Mouse (Mus musculus): ENCODE measurements around the gene Ddb2.
A peak's percentile ranks its signal among the peaks of the same experiment; 100 is the strongest.

Ddb2 gene

GRCm38 (mm10) chr2:91236601-91237510, at the start of gene Ddb2:
TSS of gene Ddb2 (minus strand) at chr2:91236982.
- DNase-seq (ENCODE audit: low read depth): peak; percentile 98

- DNase-seq (ENCODE audit: low read depth): peak; percentile 65
Measured at GRCm38 (mm10) chr2:91285885-91286505, 49.2 kb upstream of the Ddb2 start.

GRCm38 (mm10) chr2:91284375-91285199, 47.8 kb upstream of the Ddb2 start:
- DNase-seq (ENCODE audit: low read depth): peak; percentile 29

- DNase-seq (ENCODE audit: low read depth): no peak
Measured at GRCm38 (mm10) chr2:91283972-91284371, 47.2 kb upstream of the Ddb2 start.

DNA sequence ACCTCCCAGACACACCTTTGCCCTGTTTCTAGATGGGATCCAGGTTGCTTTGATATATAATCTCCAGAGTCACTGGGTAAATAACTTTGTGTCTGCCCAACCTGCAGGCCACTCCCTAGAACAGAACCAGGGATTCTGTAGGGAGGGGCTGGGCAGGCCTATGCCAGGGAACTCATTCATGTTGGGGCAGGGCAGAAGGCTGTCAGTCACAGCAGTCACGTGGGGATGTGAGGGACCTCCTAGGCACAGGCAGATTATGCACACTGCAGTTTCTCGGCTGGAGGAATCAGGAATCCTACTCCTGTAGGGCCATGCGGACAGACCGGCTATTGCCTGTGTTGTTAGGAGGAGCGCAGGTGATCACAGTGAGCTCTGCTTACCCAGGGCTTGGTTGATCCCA, 44.6 kb upstream of the Ddb2 start:
- no peak for DNase-seq (ENCODE audit: low read depth)

- DNase-seq (ENCODE audit: low read depth): no peak
Measured at GRCm38 (mm10) chr2:91279372-91279755, 42.6 kb upstream of the Ddb2 start.

GRCm38 (mm10) chr2:91278749-91279371, 42.1 kb upstream of the Ddb2 start:
- no peak for DNase-seq (ENCODE audit: low read depth)

DNA sequence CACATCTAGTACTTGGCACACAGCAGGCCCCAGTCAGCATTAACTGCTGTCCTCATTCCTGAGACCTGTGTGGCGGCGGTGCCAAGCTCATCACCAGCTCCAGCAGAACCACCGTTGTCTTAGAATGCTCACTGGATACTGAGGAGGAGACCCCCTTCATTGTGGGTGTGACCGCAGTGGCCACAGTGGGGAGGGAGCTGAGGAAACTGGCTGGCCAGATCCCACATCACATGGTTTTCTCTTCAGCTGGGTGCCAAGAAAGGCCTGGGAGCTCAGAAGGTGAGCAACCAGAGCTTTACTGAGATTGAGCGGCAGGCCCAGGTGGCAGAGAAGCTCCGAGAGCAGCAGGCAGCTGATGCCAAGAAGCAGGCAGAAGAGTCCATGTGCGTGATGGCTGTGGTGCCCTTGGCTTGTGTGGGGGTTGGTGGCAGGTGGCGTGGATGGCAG, 32.9 kb upstream of the Ddb2 start:
- no peak for DNase-seq (ENCODE audit: low read depth)

GRCm38 (mm10) chr2:91268706-91269105, 31.9 kb upstream of the Ddb2 start:
- no peak for DNase-seq (ENCODE audit: low read depth)

DNA sequence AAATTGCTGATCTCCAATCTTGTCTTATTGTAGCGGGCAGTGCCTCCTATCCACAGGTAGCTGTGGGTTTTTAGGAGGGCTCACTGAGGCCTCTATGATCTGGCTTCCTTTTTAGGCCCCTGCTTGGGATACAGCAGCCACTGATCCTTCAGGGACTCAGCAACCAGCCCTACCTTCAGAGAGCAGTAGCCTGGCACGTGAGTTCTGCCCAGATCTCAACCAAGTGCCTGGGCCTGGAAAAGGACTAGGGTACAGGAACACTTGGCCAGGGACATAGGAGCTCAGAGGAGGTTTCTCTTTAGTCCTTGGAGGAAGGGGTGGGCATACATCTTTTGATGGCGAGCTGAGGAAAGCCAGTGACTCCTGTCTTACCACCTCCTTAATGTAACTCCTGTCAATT, 31.3 kb upstream of the Ddb2 start:
- no peak for DNase-seq (ENCODE audit: low read depth)

DNA sequence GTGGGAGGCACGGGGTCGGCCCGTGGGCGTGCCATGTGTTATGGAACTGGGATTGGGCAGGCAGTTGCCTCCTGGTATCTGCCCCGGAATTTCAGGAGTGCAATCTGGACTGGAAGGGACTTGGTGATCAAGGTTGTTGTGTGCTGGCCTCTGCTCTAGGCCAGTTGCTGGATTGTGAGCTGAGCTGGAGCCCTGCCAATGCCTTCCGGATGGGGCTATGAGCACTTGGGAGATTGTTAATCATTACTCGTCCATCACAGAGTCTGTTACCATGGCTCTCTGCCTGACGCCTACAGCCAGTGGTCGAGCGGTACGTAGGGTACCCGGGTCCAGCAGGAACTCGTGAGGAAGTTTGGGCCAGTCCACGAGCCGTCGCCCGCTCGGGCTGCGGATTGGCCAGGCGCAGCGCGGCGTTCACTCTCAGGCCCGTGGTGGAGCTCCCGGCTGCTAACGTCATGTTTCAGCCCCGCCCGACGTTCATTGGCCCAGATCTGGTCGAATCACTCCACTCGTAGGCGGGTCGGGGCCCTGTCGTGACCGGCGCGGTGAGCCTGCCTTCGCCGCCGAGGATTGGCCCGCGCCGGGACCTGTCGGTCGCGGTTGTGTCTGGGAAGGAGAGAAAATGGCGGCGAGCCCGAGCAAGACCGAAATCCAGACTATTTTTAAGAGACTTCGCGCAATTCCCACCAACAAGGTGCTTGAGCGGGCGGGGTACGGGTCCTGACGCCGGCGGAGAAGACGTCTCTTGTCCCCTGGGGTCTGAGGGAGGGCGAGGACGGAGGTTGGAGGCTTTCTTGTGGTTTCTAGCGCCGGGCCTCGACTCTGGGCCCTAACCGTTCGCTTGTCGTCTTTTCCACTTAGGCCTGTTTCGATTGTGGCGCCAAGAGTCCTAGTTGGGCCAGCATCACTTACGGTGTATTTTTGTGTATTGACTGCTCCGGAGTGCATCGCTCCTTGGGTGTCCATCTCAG, 28.2 kb upstream of the Ddb2 start, which contains the start of gene Arfgap2:
Gene Arfgap2 (plus strand): TSS at position 264 of the 971 bp plus-strand sequence.
- peak; percentile 96 for DNase-seq (ENCODE audit: low read depth)

GRCm38 (mm10) chr2:91263692-91264660, 27.2 kb upstream of the Ddb2 start:
- no peak for DNase-seq (ENCODE audit: low read depth)

- no peak for DNase-seq (ENCODE audit: low read depth)
Measured at GRCm38 (mm10) chr2:91259493-91259892, 22.7 kb upstream of the Ddb2 start.

DNA sequence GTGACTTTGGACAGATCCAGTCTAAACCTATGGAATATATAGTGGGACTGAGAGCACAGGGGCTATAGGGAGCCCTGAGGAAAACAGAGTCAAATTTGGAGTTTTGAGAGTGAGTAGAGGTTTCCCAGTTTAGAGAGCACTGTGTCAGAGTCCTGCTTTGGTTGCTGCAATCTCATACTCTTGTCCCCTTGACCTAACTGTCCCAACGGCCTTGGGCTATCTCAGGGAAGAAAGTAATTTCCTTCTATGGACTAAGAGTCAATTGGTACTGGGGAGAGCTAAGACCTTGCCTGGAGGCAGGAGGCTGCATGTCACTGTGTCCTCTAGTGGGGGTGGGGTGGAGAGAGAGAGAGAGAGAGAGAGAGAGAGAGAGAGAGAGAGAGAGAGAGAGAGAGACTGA, 22.0 kb upstream of the Ddb2 start:
- DNase-seq (ENCODE audit: low read depth): no peak

GRCm38 (mm10) chr2:91258054-91258453, 21.3 kb upstream of the Ddb2 start:
- no peak for DNase-seq (ENCODE audit: low read depth)

DNA sequence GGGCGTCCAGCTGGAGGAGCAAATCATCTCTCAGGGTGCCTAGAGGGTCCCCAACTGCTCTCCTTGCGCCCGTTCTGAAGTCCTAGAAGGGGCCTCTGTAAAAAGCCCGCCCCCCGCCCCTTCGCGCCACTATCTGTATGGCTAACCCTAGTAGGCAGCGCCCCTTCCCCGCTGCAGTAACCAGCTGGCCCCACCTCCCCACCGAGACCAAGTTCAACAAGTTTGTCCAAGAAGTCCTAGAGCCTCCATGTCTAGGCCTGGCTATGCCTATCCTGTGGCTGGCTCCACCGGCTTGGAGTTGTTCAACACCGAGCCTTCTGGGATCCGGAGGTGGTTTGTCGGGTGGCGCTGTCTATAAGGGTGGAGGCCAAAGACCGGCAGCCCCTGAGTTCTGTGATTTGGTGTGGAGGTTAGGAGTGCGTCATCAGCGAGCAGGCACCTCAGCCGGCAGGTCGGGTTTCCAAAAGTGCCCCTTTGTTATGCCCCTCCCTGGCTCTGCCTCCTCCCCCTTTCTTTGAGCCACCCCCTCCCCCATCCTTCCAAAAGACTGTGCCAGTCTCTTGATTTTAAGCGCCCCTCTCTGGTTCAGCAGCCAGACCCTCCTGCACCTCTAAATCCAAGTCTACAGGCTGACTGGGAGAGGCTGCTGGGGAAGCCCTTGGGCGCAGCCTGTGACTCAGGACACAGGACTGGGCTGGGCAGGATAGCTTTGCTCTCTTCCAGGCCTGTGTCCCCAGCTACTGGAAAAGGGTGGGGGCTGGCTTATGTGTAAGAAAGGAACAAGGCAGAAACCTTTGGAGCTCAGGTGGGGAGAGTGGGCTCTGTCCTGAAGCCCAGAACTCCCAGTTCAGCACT, 20.6 kb upstream of the Ddb2 start:
- DNase-seq (ENCODE audit: low read depth): no peak

- DNase-seq (ENCODE audit: low read depth): no peak
Measured at GRCm38 (mm10) chr2:91256256-91257125, 19.7 kb upstream of the Ddb2 start.

All from 416B (cell line).